ENCODE assay signal across 26 mouse cellular contexts in the genomic region with DNA sequence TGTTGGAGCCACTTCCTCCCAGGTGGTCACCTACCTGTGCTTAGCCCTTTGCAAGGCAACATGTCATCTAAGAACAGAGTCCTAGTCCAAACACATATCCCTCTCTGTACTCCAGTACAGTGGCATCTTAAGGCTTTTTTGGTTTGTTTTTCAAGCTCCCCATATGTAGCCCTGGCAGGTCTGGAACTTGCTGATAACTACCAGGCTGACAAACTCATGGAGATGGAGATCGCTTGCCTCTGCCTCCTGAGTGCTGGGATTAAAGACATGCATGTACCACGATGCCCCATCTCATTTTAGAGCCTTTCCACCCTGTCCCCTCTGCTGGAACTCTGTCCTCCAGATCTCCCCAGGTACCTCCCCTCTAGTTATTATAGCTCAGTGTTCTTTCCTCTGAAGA. TPM values are rescaled to one million over a fixed set of nuclear protein-coding genes. Genes with fewer than 3 reads are reported as not detected.
DNase-seq lines count a peak whose midpoint lies in the region; ATAC-seq and TF ChIP-seq lines count a peak whose summit lies in the region.
"Had no signal": no experiment of that assay in that cellular context is flagged by ENCODE, and none has a peak within 500 bp of the region (broad histone marks: within the 10 kb centered on the region; RNA-seq: fewer than 3 reads in every experiment).

No protein-coding gene starts in this region.

- H3K9ac ChIP-seq in stomach, embryonic 15.5 days = no peak overlapping the region
- H3K9ac ChIP-seq in stomach, postnatal 0 days (ENCODE audit: low read length) = no peak overlapping the region
- H3K9ac ChIP-seq in liver, embryonic 16.5 days (ENCODE audit: low read depth, low read length) = peak overlapping the region; percentile 58
- no peak overlapping the region for H3K9ac ChIP-seq in lung, postnatal 0 days (replicated peaks; ENCODE audit: low read depth)
- H3K9ac ChIP-seq in neural tube, embryonic 15.5 days (replicated peaks) = no peak overlapping the region
- H3K9ac ChIP-seq: embryonic facial prominence, embryonic 13.5 days; forebrain, embryonic 15.5 days; heart, embryonic 12.5 days; limb, embryonic 12.5 days; neural tube, embryonic 12.5 days had no signal

- no peak for TF ChIP-seq EP300 in stomach, postnatal 0 days (optimal IDR thresholded peaks at IDR 0.05)
- TF ChIP-seq EP300 in lung, postnatal 0 days (IDR thresholded peaks at IDR 0.05) = no peak

- H3K27ac ChIP-seq in stomach, embryonic 15.5 days = no peak overlapping the region
- H3K27ac ChIP-seq in stomach, postnatal 0 days (replicated peaks) = no peak overlapping the region
- peak overlapping the region; percentile 98 for H3K27ac ChIP-seq in liver, embryonic 16.5 days (ENCODE audit: low read length)
- no peak overlapping the region for H3K27ac ChIP-seq in lung, postnatal 0 days (ENCODE audit: low read length)
- no peak overlapping the region for H3K27ac ChIP-seq in neural tube, embryonic 15.5 days (replicated peaks)
- H3K27ac ChIP-seq: embryonic facial prominence, embryonic 13.5 days; forebrain, embryonic 15.5 days; hindbrain, embryonic 10.5 days; layer of hippocampus, adult 2 months; limb, embryonic 12.5 days; neural tube, embryonic 12.5 days had no signal

- H3K9me3 ChIP-seq in stomach, embryonic 15.5 days = no peaks in the 10 kb centered on the region
- no peaks in the 10 kb centered on the region for H3K9me3 ChIP-seq in stomach, postnatal 0 days (ENCODE audit: control insufficient read depth, low read length)
- no peaks in the 10 kb centered on the region for H3K9me3 ChIP-seq in liver, embryonic 16.5 days (replicated peaks; ENCODE audit: control insufficient read depth, low read length)
- H3K9me3 ChIP-seq in lung, postnatal 0 days (ENCODE audit: low read length) = no peaks in the 10 kb centered on the region
- no peaks in the 10 kb centered on the region for H3K9me3 ChIP-seq in neural tube, embryonic 15.5 days (replicated peaks)
- H3K9me3 ChIP-seq: embryonic facial prominence, embryonic 13.5 days; forebrain, embryonic 15.5 days; heart, embryonic 12.5 days; hindbrain, embryonic 10.5 days; limb, embryonic 12.5 days; megakaryocyte, embryonic 14.5 days; neural tube, embryonic 12.5 days had no signal

- no peak for TF ChIP-seq CTCF in stomach, postnatal 0 days (IDR thresholded peaks at IDR 0.05; ENCODE audit: low read depth)
- no peak for TF ChIP-seq CTCF in lung, postnatal 0 days (IDR thresholded peaks at IDR 0.05)

- H3K27me3 ChIP-seq in stomach, embryonic 15.5 days (replicated peaks) = no peaks in the 10 kb centered on the region
- no peaks in the 10 kb centered on the region for H3K27me3 ChIP-seq in stomach, postnatal 0 days (ENCODE audit: control insufficient read depth, insufficient read depth, low read length)
- no peaks in the 10 kb centered on the region for H3K27me3 ChIP-seq in liver, embryonic 16.5 days (ENCODE audit: control insufficient read depth, insufficient read depth, low read depth, low read length)
- H3K27me3 ChIP-seq in lung, postnatal 0 days (replicated peaks; ENCODE audit: insufficient read depth, low read length) = no peaks in the 10 kb centered on the region
- H3K27me3 ChIP-seq in neural tube, embryonic 15.5 days (replicated peaks) = no peaks in the 10 kb centered on the region
- H3K27me3 ChIP-seq: heart, embryonic 12.5 days had no signal

- no peak for DNase-seq in stomach, postnatal 0 days (ENCODE audit: low spot score)
- peak; percentile 76 for DNase-seq in liver
- no peak for DNase-seq in lung, postnatal 0 days (ENCODE audit: low spot score)
- DNase-seq in urinary bladder, postnatal 25 days (ENCODE audit: low spot score) = no peak
- DNase-seq: gastrocnemius, postnatal 14 days; lung, adult 2 months had no signal

- no peak overlapping the region for H3K4me2 ChIP-seq in stomach, embryonic 15.5 days
- no peak overlapping the region for H3K4me2 ChIP-seq in stomach, postnatal 0 days (replicated peaks; ENCODE audit: low read depth)
- H3K4me2 ChIP-seq in liver, embryonic 16.5 days (ENCODE audit: low read depth, low read length) = peak overlapping the region; percentile 72
- no peak overlapping the region for H3K4me2 ChIP-seq in lung, postnatal 0 days (replicated peaks; ENCODE audit: low read depth, low read length)
- H3K4me2 ChIP-seq in neural tube, embryonic 15.5 days = no peak overlapping the region
- H3K4me2 ChIP-seq: embryonic facial prominence, embryonic 13.5 days; forebrain, embryonic 15.5 days; heart, embryonic 12.5 days; limb, embryonic 12.5 days; neural tube, embryonic 12.5 days had no signal

- no peak overlapping the region for H3K4me3 ChIP-seq in stomach, embryonic 15.5 days (replicated peaks)
- H3K4me3 ChIP-seq in stomach, postnatal 0 days (ENCODE audit: low read depth, low read length) = no peak overlapping the region
- peak overlapping the region; percentile 41 for H3K4me3 ChIP-seq in liver, embryonic 16.5 days (ENCODE audit: low read depth, low read length)
- H3K4me3 ChIP-seq in lung, postnatal 0 days (ENCODE audit: low read depth, low read length) = no peak overlapping the region
- no peak overlapping the region for H3K4me3 ChIP-seq in neural tube, embryonic 15.5 days (replicated peaks)
- H3K4me3 ChIP-seq: embryonic facial prominence, embryonic 13.5 days; forebrain, embryonic 15.5 days; heart, embryonic 12.5 days; hindbrain, embryonic 10.5 days; layer of hippocampus, adult 2 months; limb, embryonic 12.5 days; megakaryocyte, embryonic 14.5 days; neural tube, embryonic 12.5 days had no signal

- H3K4me1 ChIP-seq in stomach, embryonic 15.5 days = no peaks in the 10 kb centered on the region
- H3K4me1 ChIP-seq in stomach, postnatal 0 days (replicated peaks; ENCODE audit: control insufficient read depth, insufficient read depth) = no peaks in the 10 kb centered on the region
- H3K4me1 ChIP-seq in liver, embryonic 16.5 days (ENCODE audit: control insufficient read depth, low read depth, low read length) = peaks cover 76% of the 10 kb centered on the region
- H3K4me1 ChIP-seq in lung, postnatal 0 days (ENCODE audit: insufficient read depth, low read depth, low read length) = no peaks in the 10 kb centered on the region
- H3K4me1 ChIP-seq in neural tube, embryonic 15.5 days = peaks cover 10% of the 10 kb centered on the region
- H3K4me1 ChIP-seq: embryonic facial prominence, embryonic 13.5 days; forebrain, embryonic 15.5 days; neural tube, embryonic 12.5 days had no signal

- H3K36me3 ChIP-seq in stomach, embryonic 15.5 days = no peaks in the 10 kb centered on the region
- H3K36me3 ChIP-seq in stomach, postnatal 0 days (ENCODE audit: control insufficient read depth, insufficient read depth, low read length) = no peaks in the 10 kb centered on the region
- no peaks in the 10 kb centered on the region for H3K36me3 ChIP-seq in liver, embryonic 16.5 days (ENCODE audit: control insufficient read depth, insufficient read depth)
- H3K36me3 ChIP-seq in lung, postnatal 0 days (ENCODE audit: insufficient read depth, low read length) = no peaks in the 10 kb centered on the region
- no peaks in the 10 kb centered on the region for H3K36me3 ChIP-seq in neural tube, embryonic 15.5 days
- H3K36me3 ChIP-seq: embryonic facial prominence, embryonic 13.5 days; forebrain, embryonic 15.5 days; heart, embryonic 12.5 days; limb, embryonic 12.5 days; neural tube, embryonic 12.5 days had no signal

- 70% methylated on average over 2 of the region's 2 CpGs for WGBS in stomach, embryonic 15.5 days
- WGBS in stomach, postnatal 0 days = 83% methylated on average over 2 of the region's 2 CpGs
- 23% methylated on average over 2 of the region's 2 CpGs for WGBS in liver, embryonic 16.5 days (ENCODE audit: insufficient replicate concordance)
- WGBS in lung, postnatal 0 days = 73% methylated on average over 2 of the region's 2 CpGs
- WGBS in neural tube, embryonic 15.5 days = 79% methylated on average over 2 of the region's 2 CpGs

- ATAC-seq in stomach, embryonic 15.5 days (ENCODE audit: insufficient read depth, low FRiP score, low read depth) = peak; percentile 9; the same call in 1 of the 2 replicates
- ATAC-seq in stomach, postnatal 0 days (ENCODE audit: low FRiP score, low TSS enrichment) = no peak
- ATAC-seq in liver, embryonic 16.5 days (ENCODE audit: low read depth) = peak; percentile 59
- ATAC-seq in lung, postnatal 0 days = no peak
- no peak for ATAC-seq in neural tube, embryonic 15.5 days (ENCODE audit: low FRiP score)
- ATAC-seq: forebrain, embryonic 15.5 days; hindbrain, embryonic 16.5 days; intestine, embryonic 16.5 days had no signal

RNA-seq across cellular contexts. Expression of gene Carhsp1, which starts 4.3 kb away (rescaled TPM):
- 82.3 and 92.6 TPM in 2 replicates for polyA plus RNA-seq in stomach, embryonic 15.5 days (2015; fragmentation: Nextera tagmentation; extraction: Ambion mirVana)
- 53.1 and 53.8 TPM in 2 replicates for polyA plus RNA-seq in stomach, postnatal 0 days (2015; fragmentation: Nextera tagmentation; extraction: Ambion mirVana)
- 95.2 and 96.6 TPM in 2 replicates for polyA plus RNA-seq in liver, embryonic 16.5 days (2015; fragmentation: Nextera tagmentation; extraction: Ambion mirVana)
- polyA plus RNA-seq in lung, postnatal 0 days (2015; fragmentation: Nextera tagmentation; extraction: Ambion mirVana) = 86.9 and 97.1 TPM in 2 replicates
- polyA plus RNA-seq in neural tube, embryonic 15.5 days (2015; fragmentation: Nextera tagmentation; extraction: Ambion mirVana) = 141 and 152 TPM in 2 replicates

RNA-seq across cellular contexts. Expression of gene Gm5767, which starts 4.3 kb away (rescaled TPM):
- not detected in 2 replicates for polyA plus RNA-seq in stomach, embryonic 15.5 days (2015; fragmentation: Nextera tagmentation; extraction: Ambion mirVana)
- not detected in 2 replicates for polyA plus RNA-seq in stomach, postnatal 0 days (2015; fragmentation: Nextera tagmentation; extraction: Ambion mirVana)
- polyA plus RNA-seq in liver, embryonic 16.5 days (2015; fragmentation: Nextera tagmentation; extraction: Ambion mirVana) = 0.15 TPM in 1 of 2 replicates, not detected in the other
- polyA plus RNA-seq in lung, postnatal 0 days (2015; fragmentation: Nextera tagmentation; extraction: Ambion mirVana) = not detected in 2 replicates
- polyA plus RNA-seq in neural tube, embryonic 15.5 days (2015; fragmentation: Nextera tagmentation; extraction: Ambion mirVana) = not detected in 2 replicates
- polyA plus RNA-seq: CD4-positive, CD25-positive, alpha-beta regulatory T cell, adult 4 months; embryonic facial prominence, embryonic 13.5 days; forebrain, embryonic 15.5 days; heart, embryonic 12.5 days; hindbrain, embryonic 10.5 days; hindbrain, embryonic 16.5 days; intestine, embryonic 16.5 days; kidney, embryonic 14.5 days; limb, embryonic 12.5 days; lung, adult 2 months; midbrain, embryonic 14.5 days; neural tube, embryonic 12.5 days; small intestine, adult 2 months; stomach, embryonic 16.5 days; thymus, postnatal 0 days; urinary bladder, adult 2 months had no signal

RNA-seq across cellular contexts. Expression of gene Tmem186, which starts 38.7 kb away (rescaled TPM):
- polyA plus RNA-seq in stomach, embryonic 15.5 days (2015; fragmentation: Nextera tagmentation; extraction: Ambion mirVana) = 18.8 and 20.1 TPM in 2 replicates
- polyA plus RNA-seq in stomach, postnatal 0 days (2015; fragmentation: Nextera tagmentation; extraction: Ambion mirVana) = 11.1 and 11.8 TPM in 2 replicates
- 8.9 and 9.7 TPM in 2 replicates for polyA plus RNA-seq in liver, embryonic 16.5 days (2015; fragmentation: Nextera tagmentation; extraction: Ambion mirVana)
- 8.2 and 8.7 TPM in 2 replicates for polyA plus RNA-seq in lung, postnatal 0 days (2015; fragmentation: Nextera tagmentation; extraction: Ambion mirVana)
- 20.0 and 22.0 TPM in 2 replicates for polyA plus RNA-seq in neural tube, embryonic 15.5 days (2015; fragmentation: Nextera tagmentation; extraction: Ambion mirVana)

RNA-seq across cellular contexts. Expression of gene Pmm2, which starts 38.8 kb away (rescaled TPM):
- polyA plus RNA-seq in stomach, embryonic 15.5 days (2015; fragmentation: Nextera tagmentation; extraction: Ambion mirVana) = 67.6 and 69.2 TPM in 2 replicates
- polyA plus RNA-seq in stomach, postnatal 0 days (2015; fragmentation: Nextera tagmentation; extraction: Ambion mirVana) = 74.2 and 74.9 TPM in 2 replicates
- polyA plus RNA-seq in liver, embryonic 16.5 days (2015; fragmentation: Nextera tagmentation; extraction: Ambion mirVana) = 29.5 and 30.1 TPM in 2 replicates
- 38.0 and 40.2 TPM in 2 replicates for polyA plus RNA-seq in lung, postnatal 0 days (2015; fragmentation: Nextera tagmentation; extraction: Ambion mirVana)
- polyA plus RNA-seq in neural tube, embryonic 15.5 days (2015; fragmentation: Nextera tagmentation; extraction: Ambion mirVana) = 38.2 and 44.6 TPM in 2 replicates

Comparison
In these comparisons a context has a peak if more than half of its experiments do, and no peak if none do; other contexts are left out.
1. ATAC-seq: peak in stomach, embryonic 15.5 days (single experiment) and liver, embryonic 16.5 days (single experiment); none in stomach, postnatal 0 days (single experiment), lung, postnatal 0 days (single experiment) and neural tube, embryonic 15.5 days (single experiment).